Mouse (Mus musculus) embryonic fibroblast, embryonic 13.5 days (primary cell): ENCODE data around the gene Nol12. TPM values are rescaled to one million over a fixed set of nuclear protein-coding genes. Genes with fewer than 3 reads are reported as not detected.

Experiments used
- H3K27ac ChIP-seq: 2 replicates; pipeline ENCODE4 v1.5.1; 2012; ENCODE audit warnings: low read length, control low read depth, inconsistent platforms; ENCODE audit not compliant: insufficient read depth
- H3K4me1 ChIP-seq: 2 replicates; pipeline ENCODE4 v1.6.1; 2011; ENCODE audit warnings: low read length; ENCODE audit not compliant: control insufficient read depth, insufficient read depth
- H3K4me3 ChIP-seq: 2 replicates; pipeline ENCODE4 v1.5.1; 2011; ENCODE audit warnings: mild to moderate bottlenecking, control low read depth, low read length; ENCODE audit not compliant: insufficient read depth
- CTCF ChIP-seq: IDR thresholded peaks from 2 replicates; pipeline ENCODE4 v1.5.1; 2011; ENCODE audit warnings: mild to moderate bottlenecking, control low read depth, low read length, moderate library complexity, borderline replicate concordance; ENCODE audit not compliant: insufficient read depth
- POLR2A ChIP-seq: IDR thresholded peaks from 2 replicates; pipeline ENCODE4 v1.6.1; 2011; ENCODE audit warnings: low read depth, mild to moderate bottlenecking, control low read depth, low read length, moderate library complexity
- polyA plus RNA-seq: library from polyadenylated mRNA; stranded (reverse); fragments of >200 nt; gene quantifications from 2 replicates; pipeline ENCODE4 v1.2.4, GENCODE M21; 2011; ENCODE audit warnings: low read depth; ENCODE audit not compliant: missing spikeins, insufficient read length

Gene Nol12
- polyA plus RNA-seq, 1 experiment, result 46.6 TPM

- Histone ChIP-seq H3K27ac (peak overlapping the region; percentile 82), H3K4me1 (peaks cover 20% of the 10 kb centered on the region), H3K4me3 (peak overlapping the region; percentile 46)
- TF ChIP-seq POLR2A (peak; percentile 38), CTCF (no peak)
These were observed 6.2 kb upstream of the Nol12 start for GRCm38 (mm10) chr15:78928539-78928938.

DNA sequence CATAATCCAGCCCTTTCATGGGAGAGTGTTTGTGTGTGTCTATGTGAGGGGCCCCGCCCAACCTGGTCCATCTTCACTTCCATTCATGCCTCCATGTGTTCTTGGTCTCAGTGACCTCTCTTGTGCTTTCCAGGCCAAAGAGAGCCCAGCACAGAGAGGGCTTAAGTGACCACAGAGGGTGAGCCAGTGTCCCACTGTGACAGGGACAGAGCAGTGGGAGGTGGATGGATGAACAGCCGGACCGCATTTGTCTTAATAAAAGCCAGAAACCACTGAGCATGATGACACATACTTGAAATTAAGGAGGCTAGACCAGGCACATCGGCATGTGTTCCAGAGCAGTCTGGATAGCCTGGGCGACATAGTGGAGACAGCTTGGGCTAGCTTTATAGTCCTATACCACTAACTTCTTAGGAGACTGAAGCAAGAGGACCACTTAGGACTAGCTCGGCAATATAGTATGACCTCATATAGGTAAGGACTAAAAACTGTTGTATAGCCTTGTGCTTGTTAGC is 4.5 kb upstream of the Nol12 start:
- peak overlapping the region; percentile 15 for H3K27ac ChIP-seq

DNA sequence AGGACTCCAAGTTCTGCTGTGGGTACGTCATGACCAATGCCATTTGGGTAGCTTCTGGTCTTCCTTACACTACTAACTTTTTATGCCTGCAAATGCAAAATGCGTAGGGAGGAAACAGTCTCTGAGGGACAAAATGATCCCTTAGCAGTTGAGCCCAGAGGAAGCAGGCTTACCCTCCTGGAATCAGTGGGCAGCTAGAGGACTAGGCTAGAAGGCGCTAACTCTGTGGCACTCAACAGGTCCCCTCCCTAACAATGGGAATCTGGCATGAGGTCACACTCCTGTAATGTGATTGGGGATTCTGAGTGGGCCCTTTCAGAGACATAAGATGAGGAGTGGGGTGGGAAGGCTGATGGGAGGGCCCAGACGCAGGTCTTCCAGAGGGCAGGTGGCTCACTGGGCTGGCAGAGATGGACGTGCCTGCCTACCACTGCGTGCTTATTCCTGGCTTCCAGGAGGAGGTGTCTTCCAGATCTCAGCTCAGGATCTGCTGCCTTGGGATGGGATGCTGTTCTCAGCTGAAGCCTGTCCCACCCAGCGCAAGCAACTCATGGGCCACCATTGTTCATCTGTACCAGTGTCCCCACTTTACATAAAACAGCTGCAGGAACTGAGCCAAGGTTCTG is 3.8 kb upstream of the Nol12 start:
- Histone ChIP-seq H3K27ac (peak overlapping the region; percentile 15), H3K4me3 (no peak overlapping the region), H3K4me1 (peaks cover 10% of the 10 kb centered on the region; the same call in 1 of the 2 replicates)
- peak; percentile 86 for TF ChIP-seq POLR2A
- no peak for TF ChIP-seq CTCF

More for the DNA sequence above, 4.5 kb upstream of the Nol12 start:
- Histone ChIP-seq H3K4me3 (no peak overlapping the region), H3K4me1 (peaks cover 16% of the 10 kb centered on the region)
- TF ChIP-seq CTCF (no peak), POLR2A (peak; percentile 12)

- Histone ChIP-seq H3K4me3 (no peak overlapping the region), H3K4me1 (peaks cover 14% of the 10 kb centered on the region; the same call in 1 of the 2 replicates), H3K27ac (no peak overlapping the region)
- TF ChIP-seq POLR2A, result peak; percentile 50
- peak; percentile 47; the same call in 1 of the 2 replicates for TF ChIP-seq CTCF
These were observed 3.2 kb upstream of the Nol12 start for GRCm38 (mm10) chr15:78931577-78931976.

GRCm38 (mm10) chr15:78936403-78936802 is 1.7 kb downstream of the Nol12 start:
- H3K4me3 ChIP-seq, result 0 out of 2 replicates have a peak overlapping the region, but pooled peaks have one; percentile 58
- TF ChIP-seq POLR2A, result no peak
- H3K4me1 ChIP-seq, result peaks cover 4% of the 10 kb centered on the region; the same call in 1 of the 2 replicates
- no peak overlapping the region for H3K27ac ChIP-seq

DNA sequence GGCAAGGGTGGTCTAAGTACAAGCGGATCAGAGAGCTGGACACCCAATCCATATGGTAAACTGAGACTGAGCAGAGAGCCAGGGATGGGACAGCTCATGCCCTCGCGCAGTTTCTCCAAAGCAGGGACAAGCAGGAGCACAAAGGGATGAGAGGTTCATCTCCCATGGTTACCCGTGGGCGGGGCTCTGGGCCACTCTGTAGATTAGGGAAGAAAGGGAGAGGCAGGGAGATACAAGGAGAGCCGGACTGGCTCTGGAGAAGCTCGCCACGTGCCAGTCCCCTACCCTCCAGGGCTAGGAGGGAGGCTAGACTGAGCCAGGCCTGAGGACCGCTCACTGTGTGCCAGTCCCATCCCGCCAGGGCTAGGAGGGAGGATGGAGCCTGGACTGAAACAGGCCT is 2.6 kb downstream of the Nol12 start:
- TF ChIP-seq POLR2A (no peak), CTCF (no peak)
- H3K27ac ChIP-seq, result no peak overlapping the region
- peaks cover 4% of the 10 kb centered on the region; the same call in 1 of the 2 replicates for H3K4me1 ChIP-seq
- H3K4me3 ChIP-seq, result no peak overlapping the region

GRCm38 (mm10) chr15:78937963-78938362 is 3.2 kb downstream of the Nol12 start:
- TF ChIP-seq CTCF (no peak), POLR2A (no peak)
- Histone ChIP-seq H3K27ac (no peak overlapping the region), H3K4me3 (no peak overlapping the region), H3K4me1 (peaks cover 4% of the 10 kb centered on the region; the same call in 1 of the 2 replicates)

DNA sequence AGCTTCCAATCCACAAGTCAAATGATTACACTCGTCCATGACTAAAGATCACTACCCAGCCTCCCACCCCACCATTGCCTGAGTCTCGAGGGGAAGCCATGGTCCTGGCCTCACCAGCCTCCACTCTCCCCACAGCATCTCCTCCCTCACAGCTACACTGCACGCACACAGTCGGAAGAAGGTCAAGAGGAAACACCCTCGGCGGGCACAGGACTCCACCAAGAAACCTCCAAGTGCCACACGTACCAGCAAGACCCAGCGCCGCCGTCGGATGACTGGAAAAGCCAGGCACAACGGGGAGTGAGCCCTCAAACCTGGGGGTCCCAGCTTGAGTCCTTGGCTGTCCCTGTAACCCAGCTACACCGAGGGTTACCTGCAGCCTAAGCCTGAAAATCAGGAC is 5.6 kb downstream of the Nol12 start:
- no peak for TF ChIP-seq CTCF
- Histone ChIP-seq H3K4me3 (no peak overlapping the region), H3K27ac (no peak overlapping the region), H3K4me1 (peaks cover 4% of the 10 kb centered on the region; the same call in 1 of the 2 replicates)

DNA sequence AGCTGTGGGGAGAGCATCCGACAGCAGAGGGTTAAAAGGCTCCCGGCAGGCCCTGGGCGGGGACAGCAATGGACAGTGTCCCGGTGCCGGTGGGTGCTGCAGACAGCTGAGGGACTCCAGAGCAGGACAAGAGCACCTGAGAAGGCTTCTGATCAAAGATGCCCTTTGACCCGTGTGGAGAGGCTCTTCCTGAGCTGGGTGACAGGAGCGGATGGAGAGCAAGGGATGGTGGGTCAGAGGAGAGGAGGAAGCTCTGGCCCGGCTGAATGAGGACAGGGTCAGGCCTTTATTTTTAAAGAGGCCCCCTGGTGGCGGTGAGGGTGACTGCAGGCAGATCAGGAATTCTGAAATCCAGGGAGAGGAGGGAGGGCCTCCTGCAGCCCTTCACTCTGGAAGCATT is 7.9 kb downstream of the Nol12 start:
- TF ChIP-seq CTCF, result 0 out of 2 replicates have a peak, but pooled peaks have one; percentile 20
- TF ChIP-seq POLR2A, result peak; percentile 36; the same call in 1 of the 2 replicates
- no peak overlapping the region for H3K27ac ChIP-seq
- H3K4me1 ChIP-seq, result no peaks in the 10 kb centered on the region
- no peak overlapping the region for H3K4me3 ChIP-seq

- H3K27ac ChIP-seq, result no peak overlapping the region
- H3K4me1 ChIP-seq, result 0 out of 2 replicates have a peak, but pooled peaks cover 3% of the 10 kb centered on the region
- TF ChIP-seq CTCF, result no peak
- TF ChIP-seq POLR2A, result no peak
- no peak overlapping the region for H3K4me3 ChIP-seq
These were observed 11.5 kb downstream of the Nol12 start for GRCm38 (mm10) chr15:78946232-78946631.
